Comparison of ENCODE assay signal across 11 mouse cellular contexts in genomic region chr2:168871767-168872511, GRCm38 (mm10).
DNase-seq lines count a peak whose midpoint lies in the region; ATAC-seq and TF ChIP-seq lines count a peak whose summit lies in the region.
"Had no signal": no experiment of that assay in that cellular context is flagged by ENCODE, and none has a peak within 500 bp of the region (broad histone marks: within the 10 kb centered on the region; RNA-seq: fewer than 3 reads in every experiment).

No protein-coding gene starts in this region.

- H3K36me3 ChIP-seq in liver, adult 2 months (ENCODE audit: control insufficient read depth, insufficient read depth, low read length): no peaks in the 10 kb centered on the region
- no peaks in the 10 kb centered on the region for H3K36me3 ChIP-seq in liver, embryonic 11.5 days (ENCODE audit: control insufficient read depth, insufficient read depth, low read length)
- no peaks in the 10 kb centered on the region for H3K36me3 ChIP-seq in forebrain, embryonic 12.5 days (replicated peaks)
- H3K36me3 ChIP-seq in limb, embryonic 13.5 days: no peaks in the 10 kb centered on the region
- H3K36me3 ChIP-seq: G1E had no signal

- H3K4me2 ChIP-seq in liver, embryonic 11.5 days: no peak overlapping the region
- H3K4me2 ChIP-seq in forebrain, embryonic 12.5 days: peak overlapping the region; percentile 26
- H3K4me2 ChIP-seq in limb, embryonic 13.5 days (replicated peaks): peak overlapping the region; percentile 61

- no peaks in the 10 kb centered on the region for H3K9me3 ChIP-seq in liver, embryonic 11.5 days (ENCODE audit: control insufficient read depth, low read length)
- H3K9me3 ChIP-seq in forebrain, embryonic 12.5 days: no peaks in the 10 kb centered on the region
- H3K9me3 ChIP-seq in limb, embryonic 13.5 days: no peaks in the 10 kb centered on the region

- ATAC-seq in liver, embryonic 11.5 days (replicated peaks; ENCODE audit: low FRiP score): no peak
- ATAC-seq in forebrain, embryonic 12.5 days (ENCODE audit: low FRiP score): no peak
- ATAC-seq in limb, embryonic 13.5 days (ENCODE audit: low FRiP score, low read depth): no peak; the same call in 1 of the 2 replicates

- WGBS in liver, adult 2 months: 37% methylated on average over 22 of the region's 22 CpGs
- WGBS in liver, embryonic 11.5 days: 49% methylated on average over 22 of the region's 22 CpGs
- 19% methylated on average over 22 of the region's 22 CpGs for whole genome bisulfite sequencing in forebrain, embryonic 12.5 days
- WGBS in limb, embryonic 13.5 days: 14% methylated on average over 22 of the region's 22 CpGs

- no peak overlapping the region for H3K27ac ChIP-seq in liver, adult 2 months (replicated peaks; ENCODE audit: insufficient read depth, low read depth, low read length)
- H3K27ac ChIP-seq in liver, embryonic 11.5 days (ENCODE audit: low read depth, low read length): no peak overlapping the region
- H3K27ac ChIP-seq in forebrain, embryonic 12.5 days: no peak overlapping the region
- peak overlapping the region; percentile 73; the same call in 1 of the 2 replicates for H3K27ac ChIP-seq in limb, embryonic 13.5 days

- H3K4me1 ChIP-seq in liver, adult 2 months (ENCODE audit: control insufficient read depth, insufficient read depth, low read length): no peaks in the 10 kb centered on the region
- peaks cover 3% of the 10 kb centered on the region for H3K4me1 ChIP-seq in liver, embryonic 11.5 days (replicated peaks; ENCODE audit: control insufficient read depth, insufficient read depth, low read length)
- H3K4me1 ChIP-seq in forebrain, embryonic 12.5 days: peaks cover 17% of the 10 kb centered on the region
- H3K4me1 ChIP-seq in limb, embryonic 13.5 days: peaks cover 35% of the 10 kb centered on the region

- no peaks in the 10 kb centered on the region for H3K27me3 ChIP-seq in liver, adult 2 months (ENCODE audit: control insufficient read depth, insufficient read depth, low read length)
- no peaks in the 10 kb centered on the region for H3K27me3 ChIP-seq in liver, embryonic 11.5 days (replicated peaks; ENCODE audit: control insufficient read depth, insufficient read depth, low read length)
- H3K27me3 ChIP-seq in forebrain, embryonic 12.5 days: 0 out of 2 replicates have a peak, but pooled peaks cover 9% of the 10 kb centered on the region
- no peaks in the 10 kb centered on the region for H3K27me3 ChIP-seq in limb, embryonic 13.5 days

- no peak for TF ChIP-seq CTCF in liver, adult 2 months (IDR thresholded peaks at IDR 0.05; ENCODE audit: low read depth, low read length)

- DNase-seq in liver, adult 2 months (ENCODE audit: extremely low read depth, low read depth, low spot score): peak; percentile 23
- DNase-seq in liver, embryonic 11.5 days (ENCODE audit: low spot score): no peak
- DNase-seq in retina, postnatal 1 day: peak; percentile 18
- DNase-seq in right cerebral cortex, postnatal 4 days: no peak
- no peak for DNase-seq in heart, adult 11 months
- DNase-seq in adrenal gland, postnatal 4 days (ENCODE audit: low spot score in 2 of 2): no peak
- DNase-seq: heart, postnatal 14 days; thymus, postnatal 4 days had no signal

- TF ChIP-seq POLR2A in liver, adult 2 months (IDR thresholded peaks at IDR 0.05; ENCODE audit: extremely low read depth, insufficient read depth, low read length): no peak

- no peak overlapping the region for H3K9ac ChIP-seq in liver, adult 2 months (ENCODE audit: low read depth, low read length)
- H3K9ac ChIP-seq in liver, embryonic 11.5 days (ENCODE audit: low read depth, low read length): no peak overlapping the region
- no peak overlapping the region for H3K9ac ChIP-seq in forebrain, embryonic 12.5 days
- H3K9ac ChIP-seq in limb, embryonic 13.5 days: 0 out of 2 replicates have a peak overlapping the region, but pooled peaks have one; percentile 27

- H3K79me2 ChIP-seq in liver, adult 2 months (ENCODE audit: control insufficient read depth, insufficient read depth, low read length): no peaks in the 10 kb centered on the region

- H3K4me3 ChIP-seq in liver, adult 2 months (ENCODE audit: insufficient read depth, low read depth, low read length): no peak overlapping the region
- no peak overlapping the region for H3K4me3 ChIP-seq in liver, embryonic 11.5 days (ENCODE audit: low read depth, low read length)
- H3K4me3 ChIP-seq in forebrain, embryonic 12.5 days (replicated peaks): no peak overlapping the region
- peak overlapping the region; percentile 26 for H3K4me3 ChIP-seq in limb, embryonic 13.5 days

Comparison
In these comparisons a context has a peak if more than half of its experiments do, and no peak if none do; other contexts are left out.
1. DNase-seq: peak in liver, adult 2 months (single experiment) and retina, postnatal 1 day (single experiment); none in liver, embryonic 11.5 days (single experiment), right cerebral cortex, postnatal 4 days (single experiment), heart, adult 11 months (single experiment) and adrenal gland, postnatal 4 days (0 of 2).